Mouse (Mus musculus) embryonic stem cell, embryonic (primary cell): ENCODE results near the gene Gm9745.
"Not testable (repeated sequence)": the region's sequence is repeated elsewhere in the genome, so short reads cannot be mapped to it uniquely, and the experiment has no call there.

Source experiments
- CTCF ChIA-PET, 4 experiments: fragments of 300-600 bp in 2 of 4; fragments of 350-600 bp in 2 of 4; sonication (Branson Sonifier 250); formaldehyde crosslinking; loops; one replicate each; lab custom pipeline; 2022; ENCODE audit warnings: inconsistent platforms in 2 of 4; lab: Charles Lee
- POLR2A ChIA-PET, 4 experiments: fragments of 300-600 bp in 2 of 4; fragments of 350-600 bp in 2 of 4; sonication (Branson Sonifier 250); formaldehyde crosslinking; loops; one replicate each; lab custom pipeline; 2022; ENCODE audit warnings: antibody characterized with exemption in 4 of 4, inconsistent platforms in 1 of 4; lab: Charles Lee

Gm9745 gene

GRCm38 (mm10) chr13:8948131-8948530 lies at the start of gene Gm9745:
Gene Gm9745, minus strand, starts transcription at chr13:8948231.
- CTCF ChIA-PET, POLR2A ChIA-PET: not testable (repeated sequence)

- CTCF ChIA-PET = not testable (repeated sequence)
- POLR2A ChIA-PET = interaction anchor here in 1 of 4 experiments (0.7 to 0.9 kb wide), 2 partner anchors 17 to 772 kb away, joined by 3 read pairs; no protein-coding TSS in a partner anchor
These were observed 49.2 kb upstream of the Gm9745 start for GRCm38 (mm10) chr13:8997221-8997620.

GRCm38 (mm10) chr13:8995990-8996786 lies 48.2 kb upstream of the Gm9745 start, which contains the start of gene Gtpbp4:
Gene Gtpbp4, minus strand, starts transcription at chr13:8996083.
- ChIA-PET POLR2A (interaction anchor here (0.6 to 2.4 kb wide), 21 partner anchors 10 to 144 kb away, joined by 3 to 17 read pairs (median 4); partner anchors contain the start of gene Idi1 (in 3 of the 4)), CTCF (no interaction called here)

- ChIA-PET POLR2A (interaction anchor here (0.6 to 2.4 kb wide), 30 partner anchors 8 to 181 kb away, joined by 3 to 17 read pairs (median 4); partner anchors contain the start of genes Idi1 (in 3 of the 4), Larp4b (in 1 of the 4) and Wdr37 (in 1 of the 4)), CTCF (no interaction called here)
These were observed 47.3 kb upstream of the Gm9745 start for GRCm38 (mm10) chr13:8995159-8995989.

GRCm38 (mm10) chr13:8992231-8992630 lies 44.2 kb upstream of the Gm9745 start:
- ChIA-PET CTCF (no interaction called here), POLR2A (interaction anchor here in 2 of 4 experiments (0.9 to 3.7 kb wide), 2 partner anchors 16 to 107 kb away, joined by 4 to 20 read pairs; partner anchors contain the start of gene Idi1 (in 1 of the 2))

- POLR2A ChIA-PET = interaction anchor here in 1 of 4 experiments (0.7 kb wide), 1 partner anchor 14 kb away, joined by 4 read pairs; no protein-coding TSS in a partner anchor
- CTCF ChIA-PET = no interaction called here
These were observed 24.9 kb upstream of the Gm9745 start for GRCm38 (mm10) chr13:8972972-8973371.

- POLR2A ChIA-PET = interaction anchor here in 1 of 4 experiments (0.7 kb wide), 1 partner anchor 15 kb away, joined by 4 read pairs; no protein-coding TSS in a partner anchor
- CTCF ChIA-PET = no interaction called here
These were observed 24.3 kb upstream of the Gm9745 start for GRCm38 (mm10) chr13:8972369-8972768.

GRCm38 (mm10) chr13:8967742-8968141 lies 19.7 kb upstream of the Gm9745 start:
- POLR2A ChIA-PET = interaction anchor here in 2 of 4 experiments (0.6 to 2.6 kb wide), 9 partner anchors 9 to 214 kb away, joined by 3 to 9 read pairs (median 4); partner anchors contain the start of genes Gtpbp4 (in 1 of the 2) and Idi1 (in 1 of the 2)
- CTCF ChIA-PET = interaction anchor here in 1 of 4 experiments (0.6 kb wide), 1 partner anchor 25 kb away, joined by 3 read pairs; no protein-coding TSS in a partner anchor

GRCm38 (mm10) chr13:8965224-8965623 lies 17.2 kb upstream of the Gm9745 start:
- CTCF ChIA-PET = no interaction called here

GRCm38 (mm10) chr13:8962266-8962665 lies 14.2 kb upstream of the Gm9745 start:
- CTCF ChIA-PET = not testable (repeated sequence)
- POLR2A ChIA-PET = interaction anchor here in 2 of 4 experiments (0.8 to 1.6 kb wide), 6 partner anchors 16 to 77 kb away, joined by 3 to 6 read pairs (median 3); partner anchors contain the start of genes Gtpbp4 (in 1 of the 2) and Idi1 (in 1 of the 2)

More at GRCm38 (mm10) chr13:8965224-8965623, 17.2 kb upstream of the Gm9745 start:
- POLR2A ChIA-PET = no interaction called here

- POLR2A ChIA-PET = interaction anchor here in 2 of 4 experiments (1.1 to 1.6 kb wide), 5 partner anchors 17 to 75 kb away, joined by 3 to 6 read pairs (median 3); no protein-coding TSS in a partner anchor
- CTCF ChIA-PET = not testable (repeated sequence)
These were observed 13.3 kb upstream of the Gm9745 start for GRCm38 (mm10) chr13:8961128-8961888.

- CTCF ChIA-PET, POLR2A ChIA-PET: not testable (repeated sequence)
These were observed 11.5 kb upstream of the Gm9745 start for GRCm38 (mm10) chr13:8959554-8959953.

GRCm38 (mm10) chr13:8959058-8959457 lies 11.0 kb upstream of the Gm9745 start:
- POLR2A ChIA-PET, CTCF ChIA-PET: not testable (repeated sequence)

- POLR2A ChIA-PET, CTCF ChIA-PET: not testable (repeated sequence)
These were observed 8.8 kb upstream of the Gm9745 start for GRCm38 (mm10) chr13:8956873-8957272.

- POLR2A ChIA-PET, CTCF ChIA-PET: not testable (repeated sequence)
These were observed 7.1 kb upstream of the Gm9745 start for GRCm38 (mm10) chr13:8955127-8955526.

- POLR2A ChIA-PET, CTCF ChIA-PET: not testable (repeated sequence)
These were observed 4.5 kb upstream of the Gm9745 start, which contains the start of gene Idi2 for GRCm38 (mm10) chr13:8952563-8952962. Gene Idi2, plus strand, starts transcription at chr13:8952863.

- CTCF ChIA-PET, POLR2A ChIA-PET: not testable (repeated sequence)
These were observed 4.2 kb downstream of the Gm9745 start for GRCm38 (mm10) chr13:8943828-8944227.

GRCm38 (mm10) chr13:8941701-8942100 lies 6.3 kb downstream of the Gm9745 start:
- POLR2A ChIA-PET, CTCF ChIA-PET: not testable (repeated sequence)
